Mouse (Mus musculus): Measurements from ENCODE around the gene Lrig2. TPM values are rescaled to one million over a fixed set of nuclear protein-coding genes. Genes with fewer than 3 reads are reported as not detected.
"Not testable (repeated sequence)": the region's sequence is repeated elsewhere in the genome, so short reads cannot be mapped to it uniquely, and the experiment has no call there.

Gene Lrig2
- total and polyA plus RNA-seq, 3 experiments: 6.0 to 17.0 (median 10.1) TPM

DNA sequence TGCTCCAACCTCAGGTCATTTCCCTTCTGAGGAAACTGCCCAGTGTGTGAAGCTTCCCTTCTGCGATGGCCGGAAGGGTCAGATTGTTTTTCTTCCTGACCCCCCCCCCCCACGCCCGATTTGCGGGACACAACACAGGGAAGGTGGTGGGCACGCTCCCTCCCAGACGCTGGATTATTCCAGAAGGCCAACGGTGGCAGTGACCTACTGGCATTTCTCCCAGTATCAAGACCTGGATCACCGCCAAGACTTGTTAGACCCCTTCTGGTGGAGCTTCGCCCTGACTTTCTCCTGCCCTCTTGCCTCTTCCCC lies 79.9 kb downstream of the Lrig2 start:
- DNase-seq: peak; percentile 38

- DNase-seq: no peak
These were observed 80.4 kb downstream of the Lrig2 start for GRCm38 (mm10) chr3:104431156-104431847.

GRCm38 (mm10) chr3:104427354-104427753 lies 84.4 kb downstream of the Lrig2 start:
- DNase-seq: not testable (repeated sequence)

DNA sequence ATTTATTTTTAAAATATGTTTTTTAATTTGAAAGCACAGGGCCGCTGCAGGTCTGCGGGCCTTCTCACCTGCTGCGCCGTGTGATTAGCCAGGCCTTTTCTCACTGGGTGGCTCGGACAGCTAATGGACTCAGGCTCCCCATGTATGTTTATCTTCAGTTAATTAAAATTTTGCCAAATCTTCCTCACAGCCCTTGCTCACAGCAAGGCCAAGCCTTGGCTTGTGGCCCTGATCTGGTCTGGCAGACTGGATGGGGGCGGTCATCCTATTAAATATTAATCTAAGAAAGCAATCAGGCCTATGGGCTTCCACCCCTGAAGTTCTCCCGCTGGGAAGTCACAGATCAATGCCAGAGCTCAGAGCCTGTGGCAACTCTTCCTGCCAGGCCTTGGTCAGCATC lies 87.4 kb downstream of the Lrig2 start:
- peak; percentile 40 for DNase-seq

- DNase-seq: no peak
These were observed 90.8 kb downstream of the Lrig2 start for GRCm38 (mm10) chr3:104420929-104421328.

GRCm38 (mm10) chr3:104419990-104420389 lies 91.7 kb downstream of the Lrig2 start:
- DNase-seq: no peak

DNA sequence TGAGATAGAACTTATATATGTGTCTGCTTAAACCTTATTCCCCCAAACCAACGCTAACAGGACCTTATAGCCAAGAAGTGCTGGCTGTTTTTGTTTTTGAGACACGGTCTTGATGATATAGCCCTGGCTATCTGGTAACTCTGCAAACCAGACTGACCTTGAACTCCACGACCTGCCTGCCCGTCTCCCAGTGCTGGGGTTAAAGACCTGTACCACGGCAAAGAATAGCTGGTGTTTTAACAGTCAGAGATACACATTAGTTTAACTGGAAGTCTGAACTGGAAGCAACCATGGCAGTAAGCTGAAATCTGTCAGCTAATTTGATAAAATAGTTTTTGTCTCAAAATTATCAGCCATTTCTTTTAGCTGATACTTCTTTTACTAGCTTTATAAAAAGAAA lies 94.9 kb downstream of the Lrig2 start:
- DNase-seq: no peak

DNA sequence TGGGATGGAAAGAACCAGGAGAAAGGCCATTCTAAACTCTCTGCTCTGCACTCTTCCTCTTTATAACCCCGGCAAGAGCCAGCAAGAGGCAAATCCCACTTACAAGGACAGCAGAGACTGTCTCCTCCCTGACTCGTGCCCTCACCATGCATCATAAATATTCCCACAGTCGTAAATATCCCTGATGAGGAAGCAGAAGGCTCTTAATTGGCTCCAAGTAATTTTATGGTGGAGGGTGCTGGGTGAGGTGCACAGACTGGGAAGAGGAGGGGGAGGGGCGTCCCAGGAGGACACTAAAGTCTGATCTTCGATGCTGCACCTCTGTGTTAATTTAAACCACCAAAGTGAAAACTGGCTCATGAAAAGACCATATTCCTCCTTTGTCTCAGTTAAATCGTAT lies 99.2 kb downstream of the Lrig2 start:
- no peak for DNase-seq

DNA sequence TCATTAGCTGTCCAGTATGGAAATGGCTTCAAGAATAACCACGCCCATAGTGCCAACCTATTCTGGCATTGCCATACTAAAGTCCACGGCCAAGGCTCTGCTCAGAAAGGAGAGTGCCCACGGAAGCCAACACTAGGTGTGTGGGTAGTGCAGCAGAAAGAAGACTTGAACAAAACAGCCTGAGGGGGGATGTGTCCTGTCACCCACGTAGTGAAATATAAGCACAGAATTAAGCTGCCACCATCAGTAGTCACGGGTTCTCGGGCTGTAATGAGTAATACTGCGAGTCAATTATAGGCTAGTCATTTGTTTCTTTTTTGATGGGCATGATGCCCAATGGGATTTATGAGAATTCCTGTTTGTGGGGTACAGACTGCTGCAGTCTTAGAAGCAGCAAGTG lies 104.2 kb downstream of the Lrig2 start:
- DNase-seq: no peak

DNA sequence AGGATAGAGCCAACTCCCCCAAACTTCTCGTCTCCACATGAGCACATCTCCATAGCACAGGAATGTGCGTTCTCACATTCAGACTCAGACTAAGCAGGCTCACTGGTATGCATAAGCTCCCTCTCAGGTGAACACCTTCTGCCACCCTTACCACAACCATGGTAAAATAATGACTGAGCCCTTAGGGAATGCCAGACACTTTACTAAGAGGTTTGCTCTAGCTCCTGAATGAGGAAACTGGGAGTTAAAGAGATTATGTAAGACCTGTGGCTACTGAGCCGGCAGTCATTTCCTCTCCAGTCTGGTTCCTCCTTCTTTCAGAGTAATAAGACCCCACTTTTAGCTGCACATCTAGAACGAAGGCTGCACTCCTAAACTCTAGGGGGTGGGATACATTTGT lies 108.1 kb downstream of the Lrig2 start:
- no peak for DNase-seq

GRCm38 (mm10) chr3:104401176-104401575 lies 110.5 kb downstream of the Lrig2 start:
- DNase-seq: no peak

- no peak for DNase-seq
These were observed 111.6 kb downstream of the Lrig2 start for GRCm38 (mm10) chr3:104400126-104400525.

- no peak for DNase-seq
These were observed 112.2 kb downstream of the Lrig2 start for GRCm38 (mm10) chr3:104399296-104400045.

DNA sequence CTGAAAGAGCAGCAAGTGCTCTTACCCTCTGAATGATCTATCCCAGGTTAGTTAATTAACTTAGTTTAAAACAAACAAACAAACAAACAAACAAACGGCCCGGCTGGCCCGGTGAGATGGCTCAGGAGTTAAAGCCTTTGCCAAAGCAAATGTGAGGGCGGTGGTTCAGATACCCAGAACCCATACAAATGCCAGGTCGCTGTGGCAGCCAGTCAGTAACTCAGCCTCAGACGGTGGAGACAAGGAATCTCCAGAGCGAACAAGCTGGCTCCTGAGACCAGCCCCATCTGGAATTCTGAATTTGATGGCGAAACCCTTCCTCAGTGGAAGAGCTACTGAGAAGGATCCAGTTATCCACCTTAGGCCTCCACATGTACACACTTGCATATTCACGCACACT lies 114.4 kb downstream of the Lrig2 start:
- DNase-seq: no peak

DNA sequence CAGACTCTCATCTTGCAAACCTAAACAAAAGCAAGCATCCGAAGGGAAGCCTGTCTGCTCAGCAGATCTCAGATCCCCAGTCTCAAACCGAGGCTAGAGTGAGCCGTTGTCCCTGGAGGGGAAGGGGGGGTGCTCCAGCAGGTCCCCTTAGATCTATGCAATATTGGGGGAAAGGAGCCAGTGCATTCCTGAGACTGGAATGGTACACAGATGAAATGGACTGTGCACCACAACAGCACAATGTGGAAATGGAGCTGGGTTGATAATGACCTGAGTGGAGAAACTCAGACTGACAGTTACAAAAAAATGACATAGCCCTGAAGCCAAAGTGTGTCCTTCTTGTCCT lies 115.0 kb downstream of the Lrig2 start:
- no peak for DNase-seq

- DNase-seq: no peak
These were observed 115.5 kb downstream of the Lrig2 start for GRCm38 (mm10) chr3:104396067-104396735.

DNA sequence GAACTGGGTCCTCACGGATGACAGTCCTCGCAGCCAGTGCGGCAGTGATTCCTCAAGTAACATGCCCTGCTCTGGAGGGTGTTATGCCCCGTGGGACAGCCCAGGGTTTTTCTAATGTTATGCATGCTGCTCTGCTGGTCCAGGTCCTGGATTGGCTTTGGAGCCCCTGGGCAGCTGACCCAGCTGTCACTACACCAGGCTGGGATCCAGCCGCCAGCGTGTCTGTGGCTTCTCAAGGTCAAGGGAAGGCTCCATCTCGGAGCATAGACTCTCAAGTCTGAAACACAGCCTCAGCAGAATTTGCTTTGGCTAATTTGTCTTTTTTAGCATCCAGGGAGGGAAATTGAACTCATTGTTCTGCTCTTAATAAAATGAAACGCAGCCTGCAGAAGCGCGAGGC lies 121.6 kb downstream of the Lrig2 start:
- DNase-seq: peak; percentile 56

GRCm38 (mm10) chr3:104389449-104389848 lies 122.3 kb downstream of the Lrig2 start:
- DNase-seq: no peak

DNA sequence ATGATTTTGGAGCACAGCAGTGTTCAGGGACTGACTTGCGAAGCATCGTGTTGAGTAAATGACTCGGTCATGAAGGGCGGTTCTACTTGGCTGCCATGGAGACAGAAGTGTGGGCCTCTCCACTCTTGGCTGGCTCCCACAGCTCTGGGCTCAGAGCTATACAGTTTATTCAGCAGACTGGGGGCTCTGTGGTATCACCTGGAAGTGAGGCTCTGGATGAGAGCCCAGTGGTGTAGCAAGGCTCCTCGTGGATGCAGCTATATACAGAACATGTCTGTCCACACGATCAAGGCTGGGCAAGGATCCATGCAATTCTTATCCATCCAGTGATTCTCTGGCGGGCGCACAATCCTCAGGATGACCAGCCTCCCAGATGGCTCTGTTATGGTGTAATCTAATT lies 126.1 kb downstream of the Lrig2 start:
- no peak for DNase-seq

DNA sequence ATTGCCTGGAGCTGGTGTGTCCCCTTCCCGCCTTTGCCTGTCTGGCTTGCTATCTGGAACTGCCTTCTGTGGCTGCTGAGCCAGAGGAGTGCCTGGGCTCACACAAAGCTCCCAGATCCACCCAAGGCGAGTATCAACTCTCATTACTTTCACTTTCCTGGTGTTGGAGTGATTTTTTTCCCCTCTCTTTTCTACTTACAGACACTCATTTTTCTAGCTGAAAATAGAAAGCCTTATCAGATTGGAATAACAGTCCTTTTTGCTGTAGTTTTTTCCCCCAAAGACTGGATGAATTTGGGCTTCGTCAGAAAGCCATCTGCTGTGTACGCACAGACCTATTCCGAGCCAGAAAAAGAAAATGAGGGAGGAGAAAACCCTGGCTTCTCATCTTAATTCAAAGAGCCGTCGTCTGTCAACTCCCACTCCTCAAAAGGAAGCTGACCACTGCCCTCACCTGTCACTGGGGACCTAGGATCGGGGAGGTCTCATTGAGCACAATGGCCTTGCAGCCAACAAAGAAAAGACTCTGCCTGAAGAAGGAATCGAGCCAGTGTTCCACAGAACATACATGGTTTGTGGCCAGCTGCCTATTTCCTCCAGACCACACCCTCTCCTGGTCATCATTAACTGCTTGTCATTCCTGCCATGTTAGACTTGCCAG lies 127.9 kb downstream of the Lrig2 start:
- DNase-seq: no peak

DNA sequence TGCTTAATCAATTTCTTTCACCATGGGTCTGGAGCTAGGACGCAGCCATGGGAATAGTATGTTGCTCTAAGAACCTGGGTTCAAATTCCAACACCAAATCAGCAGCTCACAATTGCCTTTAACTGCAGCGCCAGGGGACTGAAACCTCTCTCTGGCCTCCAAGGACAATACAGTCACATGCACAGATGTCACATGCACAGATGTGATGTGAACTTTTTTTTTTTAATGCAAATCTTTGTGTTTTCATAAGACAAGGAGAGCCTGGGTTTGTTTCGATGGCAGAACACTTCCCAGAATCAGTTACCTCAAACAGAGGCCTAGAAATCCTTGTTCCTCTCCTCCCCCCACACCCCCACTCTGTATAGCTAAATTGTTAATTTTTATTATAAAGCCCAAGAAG lies 133.5 kb downstream of the Lrig2 start:
- no peak for DNase-seq

- no peak for DNase-seq
These were observed 137.8 kb downstream of the Lrig2 start for GRCm38 (mm10) chr3:104373907-104374306.

DNA sequence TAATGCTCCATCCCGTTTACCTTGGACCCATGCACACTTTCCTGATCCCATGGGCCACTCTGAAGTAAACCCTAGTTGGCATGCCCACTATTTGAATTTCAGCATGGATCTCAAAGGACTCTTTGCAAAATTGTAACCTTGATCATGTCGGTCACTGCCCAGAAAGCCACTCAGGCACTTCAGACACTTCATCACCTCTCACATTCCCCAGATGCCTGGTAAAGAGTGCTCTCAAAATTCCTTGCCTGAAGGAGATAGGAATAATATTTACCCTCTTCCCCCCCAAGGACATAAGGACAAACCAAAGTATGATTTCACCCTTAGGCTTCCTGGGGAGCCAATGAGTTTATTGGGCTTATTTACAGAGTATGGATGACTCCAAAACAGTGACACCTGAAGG lies 139.3 kb downstream of the Lrig2 start:
- no peak for DNase-seq
